Mouse (Mus musculus) retina, embryonic 14.5 days (tissue): Measurements from ENCODE around the gene 4931428F04Rik.
"Not testable (repeated sequence)": the region's sequence is repeated elsewhere in the genome, so short reads cannot be mapped to it uniquely, and the experiment has no call there.

Experiments
- DNase-seq: peaks from one replicate; pipeline ENCODE4 v3.0.0-alpha.2; 2015; ENCODE audit warnings: low spot score

4931428F04Rik gene

DNA sequence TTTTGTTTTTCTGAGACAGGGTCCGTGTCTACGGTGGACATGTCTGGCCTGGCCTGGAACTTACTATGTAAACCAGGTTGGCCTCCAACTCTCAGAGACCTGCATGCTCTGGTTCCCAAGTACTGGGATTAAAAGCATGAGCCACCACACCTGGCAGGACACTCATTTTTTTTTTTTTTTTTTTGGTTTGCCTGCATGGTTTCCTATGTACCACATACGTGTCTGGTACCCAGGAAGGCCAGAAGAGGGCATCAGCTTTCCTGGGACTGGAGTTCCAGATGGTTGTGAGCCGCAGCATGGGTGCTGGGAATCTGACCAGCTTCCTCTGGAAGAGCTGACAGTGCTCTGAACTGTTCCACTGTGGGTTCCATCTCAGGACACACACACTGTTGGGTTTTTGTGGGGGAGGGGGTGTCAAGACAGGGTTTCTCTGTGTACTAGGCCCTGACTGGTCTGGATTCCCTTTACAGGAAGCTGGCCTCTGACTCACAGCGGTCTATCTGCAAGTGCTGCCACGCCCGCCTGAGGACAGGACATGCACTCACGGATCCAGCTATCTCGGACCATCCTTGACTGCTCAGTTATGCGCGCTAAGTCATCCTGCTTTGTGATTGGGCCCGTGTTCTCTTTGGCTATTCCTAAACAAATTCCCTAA is 28.2 kb downstream of the 4931428F04Rik start:
- no peak for DNase-seq

DNA sequence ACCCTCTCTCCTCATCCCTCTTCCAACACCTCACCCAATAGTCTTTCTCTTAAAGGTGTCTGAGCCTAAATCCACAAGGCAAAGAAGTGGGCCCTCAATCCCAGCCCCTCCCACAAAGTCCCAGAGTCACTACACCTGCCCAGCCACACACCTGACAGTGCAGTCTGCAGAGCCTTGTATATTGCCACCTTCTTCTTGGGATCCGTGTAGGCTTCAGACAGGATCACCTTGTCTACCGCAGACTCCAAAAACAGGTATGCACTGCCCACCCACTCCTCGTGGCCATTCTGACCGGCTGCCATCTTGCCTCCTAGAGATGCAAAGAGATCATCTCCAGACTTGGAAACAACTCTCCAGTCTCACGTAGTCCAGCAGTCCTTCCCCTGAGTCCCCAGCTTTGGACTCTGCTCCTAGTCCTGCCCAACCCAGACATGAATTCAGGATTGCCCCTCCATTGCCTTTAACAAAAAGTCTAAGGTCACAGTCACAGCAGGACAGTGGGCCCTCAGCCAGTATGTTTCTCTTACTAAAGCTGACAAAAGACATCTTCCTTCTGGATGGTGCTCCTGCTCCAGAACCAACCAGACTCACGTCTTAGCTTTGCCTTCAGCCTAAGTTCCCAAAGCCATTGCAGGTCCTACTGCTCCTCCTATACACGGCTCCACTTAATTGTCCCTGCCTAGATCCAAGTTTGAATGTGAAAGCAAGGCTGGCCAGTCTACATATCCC is 29.1 kb downstream of the 4931428F04Rik start:
- no peak for DNase-seq

DNA sequence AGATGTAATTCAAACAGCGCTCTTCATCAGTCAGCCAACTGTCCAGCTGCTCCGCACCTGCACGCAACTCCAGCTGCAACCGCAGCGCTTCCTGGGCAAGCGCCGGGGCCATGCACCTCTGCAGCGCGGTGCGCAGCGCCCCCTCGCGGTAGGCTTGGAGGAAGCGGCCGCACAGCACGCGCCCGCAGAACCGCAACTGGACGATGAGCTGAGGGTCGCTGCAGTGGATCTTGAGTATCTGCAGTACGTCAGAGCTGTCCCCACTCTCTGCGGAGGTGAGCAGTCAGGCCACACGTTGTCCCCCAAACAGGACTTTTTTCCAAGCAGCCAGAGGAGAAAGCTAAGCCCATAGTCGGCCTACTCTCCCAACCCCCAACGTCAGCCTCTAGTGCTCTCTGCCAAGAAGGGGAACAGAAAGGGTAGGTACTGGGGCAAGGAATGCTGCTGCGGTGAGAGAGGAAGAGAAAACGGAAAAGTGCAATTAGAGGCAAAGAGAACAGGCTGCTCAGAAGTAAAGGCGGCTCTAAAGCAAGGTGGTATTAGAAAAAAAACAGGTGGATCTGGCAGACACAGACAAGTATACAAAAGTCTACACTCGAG is 29.8 kb downstream of the 4931428F04Rik start:
- peak; percentile 91 for DNase-seq

DNA sequence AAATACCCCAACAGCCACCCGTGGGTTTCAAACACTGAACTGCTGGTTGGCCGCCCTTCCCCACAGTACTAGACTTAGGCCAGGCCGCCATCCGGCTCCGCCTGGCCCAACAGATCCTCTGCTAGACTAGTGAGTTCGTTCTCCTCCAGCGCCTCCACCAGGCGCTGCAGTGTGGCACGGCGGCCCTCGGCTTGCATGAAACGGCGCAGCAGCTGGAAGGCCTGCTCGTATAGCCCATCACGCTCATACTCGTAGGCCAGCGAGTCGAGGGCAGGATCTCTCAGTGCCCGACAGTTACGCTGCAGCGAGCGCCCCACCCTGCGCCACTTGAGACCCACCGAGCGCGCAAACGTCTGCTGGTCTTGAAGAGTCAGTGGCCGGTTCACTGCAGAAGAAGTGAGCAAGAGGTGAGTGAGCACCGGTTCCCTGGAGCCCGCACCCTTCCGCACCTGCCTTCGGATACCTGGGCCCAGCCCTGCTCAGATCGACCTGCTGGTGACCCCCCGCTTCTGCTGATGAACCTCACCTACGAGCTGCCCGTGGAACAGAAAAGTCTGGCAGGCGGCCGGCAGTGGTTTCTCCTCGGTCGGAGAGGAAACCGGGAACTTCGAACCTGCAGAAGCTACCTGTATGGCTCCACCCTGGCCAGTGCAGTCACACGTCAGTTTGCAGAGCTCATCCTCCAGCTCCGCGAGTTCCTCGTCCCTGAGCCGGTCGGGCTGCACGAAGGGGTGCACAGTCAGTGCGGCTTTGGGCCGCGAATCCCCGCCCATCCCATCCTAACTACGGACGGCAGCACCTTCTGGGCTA is 30.5 kb downstream of the 4931428F04Rik start:
- DNase-seq: peak; percentile 59

- DNase-seq: no peak
Observed at GRCm38 (mm10) chr8:105257318-105258114, 32.1 kb downstream of the 4931428F04Rik start.

GRCm38 (mm10) chr8:105254966-105255350 is 34.7 kb downstream of the 4931428F04Rik start, which contains the start of gene B3gnt9:
TSS of gene B3gnt9 (minus strand) at chr8:105255153.
- DNase-seq: no peak

DNA sequence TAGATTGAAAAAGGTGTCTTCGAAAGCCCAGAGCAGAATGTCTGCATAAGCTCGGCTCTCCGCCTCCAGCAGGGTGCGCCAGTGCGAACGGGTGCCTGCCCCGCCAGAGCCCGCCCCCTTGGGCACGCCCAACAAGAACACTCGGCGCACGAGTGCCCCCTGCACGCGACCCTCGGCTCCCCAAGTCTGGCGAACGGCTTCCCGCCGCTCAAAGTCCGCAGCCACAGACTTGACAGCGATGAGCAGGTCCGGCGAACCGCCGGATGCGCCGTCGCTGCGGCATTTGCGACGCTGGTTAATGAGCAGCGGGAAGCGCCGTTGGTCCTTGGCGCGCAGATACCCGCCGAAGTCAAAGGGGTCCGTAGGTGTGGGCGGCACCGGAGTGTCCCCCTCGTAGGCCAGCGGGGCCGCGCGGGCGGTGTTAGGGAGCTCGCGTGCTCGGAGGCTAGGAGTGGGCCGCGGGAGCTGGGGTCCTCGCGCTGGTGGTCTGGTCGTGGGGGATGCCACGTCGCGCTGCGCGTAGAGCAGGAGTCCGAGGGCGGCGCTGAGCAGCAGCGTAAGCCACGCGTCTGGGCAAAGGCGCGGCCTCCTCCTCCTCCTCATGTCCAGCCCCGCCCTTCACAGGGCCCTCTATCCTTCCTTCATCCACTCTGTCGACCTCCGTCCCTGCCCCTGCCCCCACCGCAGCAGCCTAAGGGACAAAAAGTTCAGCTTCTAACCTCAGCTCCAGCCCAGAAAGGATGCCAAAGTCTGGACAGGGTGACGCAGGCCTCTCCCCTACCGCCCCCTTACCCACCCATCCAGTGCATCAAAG is 35.3 kb downstream of the 4931428F04Rik start:
- DNase-seq: peak; percentile 94

DNA sequence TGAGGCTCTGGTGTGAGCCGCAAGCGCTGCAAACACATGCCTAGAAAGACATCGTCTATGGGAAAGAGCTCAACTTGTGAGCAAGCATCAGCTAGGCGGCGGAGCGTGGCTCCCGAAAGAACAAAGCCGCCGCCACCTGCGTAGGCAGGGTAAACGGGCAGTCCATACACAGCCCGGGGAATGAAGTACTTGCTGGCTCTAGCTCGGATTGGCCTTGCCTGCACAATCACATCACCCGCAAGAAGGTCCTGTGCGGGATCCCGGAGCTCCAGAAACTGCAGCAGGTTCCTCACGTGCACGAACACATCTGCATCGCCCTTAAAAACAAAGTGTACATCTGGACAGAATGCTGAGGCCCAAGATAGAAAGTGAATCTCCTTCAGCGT is 35.9 kb downstream of the 4931428F04Rik start:
- DNase-seq: no peak

DNA sequence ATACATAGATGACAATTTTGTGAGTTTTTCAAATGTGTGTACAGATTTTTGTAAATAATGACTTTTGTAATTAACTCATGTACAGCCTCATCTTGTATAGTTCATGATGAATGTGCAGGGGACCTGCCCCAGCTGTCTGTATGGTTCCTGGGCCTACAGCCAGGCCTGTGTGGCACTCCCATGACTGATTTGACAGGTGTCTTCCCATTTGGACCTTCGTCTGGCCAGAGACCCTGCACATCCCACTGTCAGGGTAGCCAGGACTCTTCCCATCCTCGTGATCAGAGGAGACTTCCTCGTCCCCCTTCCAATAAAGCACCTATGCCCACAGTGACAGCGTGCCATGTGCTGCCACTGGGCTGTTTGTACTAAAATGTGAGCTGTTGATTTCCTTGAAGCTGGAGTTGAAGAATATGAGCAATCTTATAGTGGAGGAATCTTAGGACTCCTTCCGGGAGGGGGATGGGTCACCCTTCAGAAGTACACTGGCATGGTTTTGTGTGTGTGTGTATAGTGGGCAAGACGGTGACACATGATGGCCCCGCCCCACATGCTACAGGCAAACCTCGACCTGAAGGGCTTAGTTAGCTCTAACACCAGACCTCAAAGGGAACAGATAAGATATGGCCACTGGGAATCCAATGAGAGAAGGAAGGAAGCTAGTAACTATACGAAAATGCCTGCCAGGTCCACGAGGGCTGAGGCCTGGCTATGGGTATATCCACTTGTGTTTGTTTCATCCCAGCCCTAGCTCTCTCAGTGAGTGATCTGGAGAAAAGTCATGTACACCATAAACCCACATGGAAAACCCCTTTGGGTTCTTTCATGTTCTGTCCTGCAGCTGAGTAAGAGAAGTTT is 36.8 kb downstream of the 4931428F04Rik start:
- DNase-seq: no peak

- DNase-seq: no peak
Observed at GRCm38 (mm10) chr8:105251954-105252353, 37.7 kb downstream of the 4931428F04Rik start.

DNA sequence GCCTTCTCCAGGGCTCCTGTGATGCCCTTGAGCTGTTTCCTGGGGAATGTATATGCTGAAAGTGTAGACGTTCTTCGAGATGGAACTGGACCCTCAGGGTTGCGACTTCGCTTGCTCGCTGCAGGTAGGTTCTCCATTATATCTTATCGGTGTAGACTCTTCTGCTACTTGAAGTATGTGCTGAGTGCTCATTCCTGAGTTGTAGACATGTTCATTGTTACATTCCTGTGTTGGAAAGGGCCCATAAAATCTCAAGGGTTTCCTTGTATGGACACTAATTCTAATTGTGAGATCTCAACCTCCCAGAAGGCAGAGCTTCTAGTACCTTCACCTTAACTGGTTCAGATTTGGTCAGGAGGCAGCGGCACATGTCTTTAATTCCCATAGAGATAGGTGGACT is 48.6 kb downstream of the 4931428F04Rik start:
- DNase-seq: no peak

DNA sequence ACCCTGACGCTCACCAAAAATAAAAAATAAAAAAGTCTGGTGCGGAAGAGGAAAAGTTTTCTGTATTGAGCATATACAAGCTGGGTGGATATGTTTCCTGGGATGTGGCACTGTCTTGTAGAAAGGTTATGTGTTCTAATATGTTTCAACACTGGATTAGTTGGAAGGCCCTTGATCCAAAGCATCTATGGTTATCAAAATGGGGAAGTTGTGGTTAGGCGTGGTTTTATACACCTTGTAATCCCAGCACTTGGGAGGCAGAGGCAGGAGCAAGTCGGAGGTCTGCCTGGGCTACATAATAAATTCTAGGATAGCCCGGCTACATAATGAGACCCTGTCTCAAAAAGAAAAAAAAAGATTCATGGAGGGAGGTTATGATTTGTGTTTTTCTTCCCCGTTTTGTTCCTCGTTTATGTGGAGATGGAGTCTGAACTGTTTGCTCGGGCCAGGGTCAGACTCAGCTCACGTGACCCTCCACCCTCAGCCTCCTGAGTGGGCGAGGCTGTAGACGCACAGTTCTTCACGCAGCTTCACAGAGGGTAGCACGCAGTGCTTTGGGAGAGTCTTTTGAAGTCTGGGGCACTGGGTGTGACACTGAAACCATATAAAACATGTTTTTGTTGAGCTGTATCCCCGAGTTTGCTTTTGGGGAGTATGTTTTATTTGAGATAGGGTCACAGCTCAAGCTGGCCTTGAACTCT is 52.1 kb downstream of the 4931428F04Rik start:
- no peak for DNase-seq

- no peak for DNase-seq
Observed at GRCm38 (mm10) chr8:105235206-105235605, 54.5 kb downstream of the 4931428F04Rik start.

DNA sequence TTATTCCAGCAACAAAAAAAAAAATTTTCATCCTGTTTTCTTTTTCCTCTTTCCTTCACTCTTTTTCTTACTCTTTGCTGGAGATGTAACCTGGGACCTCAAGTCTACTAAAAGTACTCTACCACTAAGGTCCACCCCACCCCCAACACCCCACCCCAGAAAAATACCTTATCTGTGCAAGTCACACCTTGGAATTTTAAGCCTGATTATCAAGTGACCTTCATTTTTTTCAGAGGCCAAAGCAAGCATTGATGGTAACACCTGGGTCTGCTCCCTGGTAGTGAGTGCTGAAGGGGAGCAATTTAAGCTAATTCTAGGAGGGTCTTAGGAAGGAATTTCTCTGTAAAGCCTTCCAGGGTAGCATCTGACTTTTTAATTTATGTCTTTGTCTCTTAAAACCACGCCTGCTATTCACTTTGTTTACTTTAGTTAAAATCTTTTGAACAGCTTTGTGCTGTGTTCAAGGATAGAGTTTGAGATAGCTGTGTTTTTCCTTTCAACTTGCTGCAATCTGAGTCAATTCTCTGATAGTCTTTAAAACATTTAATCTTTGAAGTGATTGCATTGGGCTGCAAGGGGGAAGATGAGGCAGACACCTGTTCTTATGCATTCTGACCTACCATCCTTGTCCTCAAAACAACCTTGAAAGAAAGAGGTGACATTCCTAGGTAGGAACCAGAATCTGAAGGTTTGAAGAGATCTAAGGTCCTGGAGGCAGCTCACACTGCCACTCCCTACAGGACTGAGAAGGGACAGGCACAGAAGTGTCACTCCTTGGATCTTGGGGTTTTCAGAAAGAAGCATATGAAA is 56.3 kb downstream of the 4931428F04Rik start:
- DNase-seq: no peak

GRCm38 (mm10) chr8:105232321-105232693 is 57.4 kb downstream of the 4931428F04Rik start:
- DNase-seq: not testable (repeated sequence)

- DNase-seq: no peak
Observed at GRCm38 (mm10) chr8:105231503-105232320, 58.0 kb downstream of the 4931428F04Rik start.
